Mouse (Mus musculus) layer of hippocampus, postnatal 36 days (tissue): ENCODE results near the gene Muc13. TPM values are rescaled to one million over a fixed set of nuclear protein-coding genes. Genes with fewer than 3 reads are reported as not detected.

Source experiments
- total RNA-seq, 2 experiments: library from RNA; stranded (reverse); gene quantifications; 2 replicates each; pipeline ENCODE4 v1.2.3; 2021

Muc13 gene
- total RNA-seq, 2 experiments from 2014 or later = not detected

Other genes with a start within 250 kb of the Muc13 start
- 10 to 100 TPM; 21.8 to 26.4 TPM for gene Heg1, start 109.7 kb upstream of the Muc13 start, total RNA-seq
- gene Itgb5, start 35.6 kb downstream of the Muc13 start, total RNA-seq = 10 to 100 TPM; 40.7 to 42.7 TPM
- gene Umps, start 173.0 kb downstream of the Muc13 start, total RNA-seq = 10 to 100 TPM; 17.4 to 19.2 TPM